ENCODE assay signal across 11 mouse cellular contexts in the genomic region with DNA sequence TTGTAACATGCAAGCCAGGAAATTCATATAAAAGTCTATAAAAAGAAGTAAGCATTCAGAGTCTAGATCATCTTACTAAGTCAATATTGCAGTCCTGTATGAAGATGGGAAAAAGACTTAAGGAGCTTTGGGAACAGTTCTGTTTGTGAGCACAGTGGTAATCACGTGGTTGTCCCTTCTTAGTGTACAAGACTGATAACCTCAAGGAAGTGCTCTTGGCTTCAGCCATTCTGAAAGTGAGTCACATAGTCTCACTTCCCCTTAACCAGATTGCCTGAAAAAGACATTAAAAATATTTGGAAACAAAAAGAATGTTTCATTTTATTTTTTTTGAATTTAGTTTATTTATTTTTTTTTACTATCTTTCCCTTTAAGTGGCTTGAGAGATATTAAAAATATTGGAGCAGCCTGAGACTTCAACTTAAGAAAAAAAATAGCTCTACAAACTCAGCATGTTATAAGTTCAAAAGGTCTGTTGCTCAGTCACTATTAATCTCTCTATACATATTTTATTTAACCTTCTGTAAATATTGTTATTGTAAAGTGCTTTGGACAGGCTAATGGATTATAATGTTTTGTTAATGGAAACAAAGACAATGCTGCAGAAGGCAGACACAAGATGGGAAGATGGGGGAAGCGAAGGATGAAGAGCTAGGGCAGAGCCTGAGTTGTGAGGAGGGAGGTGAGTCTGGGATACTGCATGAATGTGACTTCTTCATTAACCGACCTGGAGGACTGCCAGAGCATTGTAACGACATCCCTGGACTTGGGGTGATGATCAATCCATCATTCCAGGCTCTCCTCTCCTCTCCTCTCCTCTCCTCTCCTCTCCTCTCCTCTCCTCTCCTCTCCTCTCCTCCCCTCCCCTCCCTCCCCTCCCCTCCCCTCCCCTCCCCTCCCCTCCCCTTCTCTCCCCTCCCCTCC.
A peak's percentile ranks its signal among the peaks of the same experiment; 100 is the strongest.
DNase-seq lines count a peak whose midpoint lies in the region; ATAC-seq and TF ChIP-seq lines count a peak whose summit lies in the region.
"Had no signal": no experiment of that assay in that cellular context is flagged by ENCODE, and none has a peak within 500 bp of the region (broad histone marks: within the 10 kb centered on the region; RNA-seq: fewer than 3 reads in every experiment).

No protein-coding gene starts in this region.

- H3K9me3 ChIP-seq in forebrain, embryonic 14.5 days (replicated peaks; ENCODE audit: control insufficient read depth, low read length), result no peaks in the 10 kb centered on the region
- H3K9me3 ChIP-seq in forebrain, embryonic 15.5 days, result no peaks in the 10 kb centered on the region
- H3K9me3 ChIP-seq in kidney, postnatal 0 days (replicated peaks; ENCODE audit: low read length), result no peaks in the 10 kb centered on the region
- H3K9me3 ChIP-seq in heart, postnatal 0 days (replicated peaks; ENCODE audit: control insufficient read depth, low read length), result no peaks in the 10 kb centered on the region
- H3K9me3 ChIP-seq: forebrain, embryonic 12.5 days had no signal

- no peak overlapping the region for H3K27ac ChIP-seq in forebrain, embryonic 14.5 days (ENCODE audit: low read depth, low read length)
- H3K27ac ChIP-seq in forebrain, embryonic 15.5 days (replicated peaks), result no peak overlapping the region
- no peak overlapping the region for H3K27ac ChIP-seq in kidney, postnatal 0 days
- no peak overlapping the region for H3K27ac ChIP-seq in heart, postnatal 0 days (ENCODE audit: low read depth)

- no peak overlapping the region for H3K9ac ChIP-seq in forebrain, embryonic 14.5 days (ENCODE audit: low read length)
- no peak overlapping the region for H3K9ac ChIP-seq in forebrain, embryonic 15.5 days (replicated peaks)
- no peak overlapping the region for H3K9ac ChIP-seq in kidney, postnatal 0 days (ENCODE audit: low read depth, low read length)
- H3K9ac ChIP-seq in heart, postnatal 0 days (replicated peaks; ENCODE audit: low read depth, low read length), result no peak overlapping the region
- H3K9ac ChIP-seq: forebrain, embryonic 12.5 days had no signal

- H3K27me3 ChIP-seq in forebrain, embryonic 14.5 days (replicated peaks; ENCODE audit: control insufficient read depth, insufficient read depth, low read length), result no peaks in the 10 kb centered on the region
- no peaks in the 10 kb centered on the region for H3K27me3 ChIP-seq in forebrain, embryonic 15.5 days
- no peaks in the 10 kb centered on the region for H3K27me3 ChIP-seq in kidney, postnatal 0 days (ENCODE audit: insufficient read depth, low read length)
- H3K27me3 ChIP-seq in heart, postnatal 0 days (ENCODE audit: control insufficient read depth, insufficient read depth, low read length), result no peaks in the 10 kb centered on the region
- H3K27me3 ChIP-seq: forebrain, embryonic 12.5 days had no signal

- no peak for TF ChIP-seq CTCF in kidney, postnatal 0 days (IDR thresholded peaks at IDR 0.05; ENCODE audit: low read depth)
- TF ChIP-seq CTCF in heart, postnatal 0 days (IDR thresholded peaks at IDR 0.05; ENCODE audit: low read depth), result no peak

- DNase-seq in forebrain, embryonic 14.5 days (ENCODE audit: low spot score), result peak; percentile 29
- peak; percentile 52 for DNase-seq in kidney, postnatal 0 days (ENCODE audit: low spot score)
- DNase-seq in kidney, postnatal 10 days, result no peak
- peak; percentile 15 for DNase-seq in 3T3-L1 (ENCODE audit: low read depth, low spot score)
- DNase-seq in heart, postnatal 0 days (ENCODE audit: low spot score), result peak; percentile 48
- DNase-seq in B cell, adult 2 months, result no peak
- DNase-seq in c-Kit-positive CD71-positive TER-119-positive erythroid progenitor cells, embryonic 14.5 days (ENCODE audit: low spot score), result no peak
- DNase-seq: right cerebral cortex, postnatal 14 days; thymus, postnatal 14 days had no signal

- no peak for TF ChIP-seq EP300 in heart, postnatal 0 days (IDR thresholded peaks at IDR 0.05; ENCODE audit: low read depth)

- no peak overlapping the region for H3K4me3 ChIP-seq in forebrain, embryonic 14.5 days (ENCODE audit: low read depth, low read length)
- H3K4me3 ChIP-seq in forebrain, embryonic 15.5 days, result no peak overlapping the region
- no peak overlapping the region for H3K4me3 ChIP-seq in kidney, postnatal 0 days (replicated peaks; ENCODE audit: low read depth, low read length)
- no peak overlapping the region for H3K4me3 ChIP-seq in heart, postnatal 0 days (ENCODE audit: low read depth, low read length)
- H3K4me3 ChIP-seq: forebrain, embryonic 12.5 days had no signal

- H3K4me2 ChIP-seq in forebrain, embryonic 14.5 days (ENCODE audit: low read length), result no peak overlapping the region
- no peak overlapping the region for H3K4me2 ChIP-seq in forebrain, embryonic 15.5 days (replicated peaks)
- no peak overlapping the region for H3K4me2 ChIP-seq in kidney, postnatal 0 days (ENCODE audit: low read length)
- H3K4me2 ChIP-seq in heart, postnatal 0 days (ENCODE audit: low read depth, low read length), result no peak overlapping the region

- H3K36me3 ChIP-seq in forebrain, embryonic 14.5 days (ENCODE audit: control insufficient read depth, insufficient read depth, low read length), result no peaks in the 10 kb centered on the region
- H3K36me3 ChIP-seq in forebrain, embryonic 15.5 days, result no peaks in the 10 kb centered on the region
- no peaks in the 10 kb centered on the region for H3K36me3 ChIP-seq in kidney, postnatal 0 days (ENCODE audit: insufficient read depth, low read length)
- H3K36me3 ChIP-seq in heart, postnatal 0 days (replicated peaks; ENCODE audit: control insufficient read depth, insufficient read depth, low read length), result no peaks in the 10 kb centered on the region
- H3K36me3 ChIP-seq: forebrain, embryonic 12.5 days had no signal

- no peak for ATAC-seq in forebrain, embryonic 14.5 days
- no peak for ATAC-seq in forebrain, embryonic 15.5 days (replicated peaks)
- ATAC-seq in kidney, postnatal 0 days (replicated peaks; ENCODE audit: low FRiP score, low read depth), result no peak
- ATAC-seq in heart, postnatal 0 days (ENCODE audit: insufficient read depth, low read depth), result no peak

- WGBS in forebrain, embryonic 14.5 days, result 71% methylated on average over 4 of the region's 4 CpGs
- 57% methylated on average over 4 of the region's 4 CpGs for WGBS in forebrain, embryonic 15.5 days
- 43% methylated on average over 4 of the region's 4 CpGs for whole genome bisulfite sequencing in kidney, postnatal 0 days
- 55% methylated on average over 4 of the region's 4 CpGs for WGBS in heart, postnatal 0 days

- peaks cover 20% of the 10 kb centered on the region for H3K4me1 ChIP-seq in forebrain, embryonic 14.5 days (ENCODE audit: control insufficient read depth, insufficient read depth, low read length)
- H3K4me1 ChIP-seq in forebrain, embryonic 15.5 days, result peaks cover 17% of the 10 kb centered on the region
- peaks cover 5% of the 10 kb centered on the region; the same call in 1 of the 2 replicates for H3K4me1 ChIP-seq in kidney, postnatal 0 days (replicated peaks; ENCODE audit: insufficient read depth, low read length)
- H3K4me1 ChIP-seq in heart, postnatal 0 days (ENCODE audit: control insufficient read depth, insufficient read depth), result 0 out of 2 replicates have a peak, but pooled peaks cover 11% of the 10 kb centered on the region

Comparison
In these comparisons a context has a peak if more than half of its experiments do, and no peak if none do; other contexts are left out.
1. DNase-seq: peak in forebrain, embryonic 14.5 days (single experiment), kidney, postnatal 0 days (single experiment), 3T3-L1 (single experiment) and heart, postnatal 0 days (single experiment); none in kidney, postnatal 10 days (single experiment), B cell, adult 2 months (0 of 2) and c-Kit-positive CD71-positive TER-119-positive erythroid progenitor cells, embryonic 14.5 days (single experiment).